Mouse (Mus musculus) skeletal muscle tissue, adult 2 months (tissue): Measurements from ENCODE around the gene Zfp839.
A peak's percentile ranks its signal among the peaks of the same experiment; 100 is the strongest.

ENCODE experiments used
- DNase-seq: peaks from one replicate; pipeline ENCODE4 v3.0.0-alpha.2; 2012; ENCODE audit warnings: low read depth, low spot score

Zfp839 gene

DNA sequence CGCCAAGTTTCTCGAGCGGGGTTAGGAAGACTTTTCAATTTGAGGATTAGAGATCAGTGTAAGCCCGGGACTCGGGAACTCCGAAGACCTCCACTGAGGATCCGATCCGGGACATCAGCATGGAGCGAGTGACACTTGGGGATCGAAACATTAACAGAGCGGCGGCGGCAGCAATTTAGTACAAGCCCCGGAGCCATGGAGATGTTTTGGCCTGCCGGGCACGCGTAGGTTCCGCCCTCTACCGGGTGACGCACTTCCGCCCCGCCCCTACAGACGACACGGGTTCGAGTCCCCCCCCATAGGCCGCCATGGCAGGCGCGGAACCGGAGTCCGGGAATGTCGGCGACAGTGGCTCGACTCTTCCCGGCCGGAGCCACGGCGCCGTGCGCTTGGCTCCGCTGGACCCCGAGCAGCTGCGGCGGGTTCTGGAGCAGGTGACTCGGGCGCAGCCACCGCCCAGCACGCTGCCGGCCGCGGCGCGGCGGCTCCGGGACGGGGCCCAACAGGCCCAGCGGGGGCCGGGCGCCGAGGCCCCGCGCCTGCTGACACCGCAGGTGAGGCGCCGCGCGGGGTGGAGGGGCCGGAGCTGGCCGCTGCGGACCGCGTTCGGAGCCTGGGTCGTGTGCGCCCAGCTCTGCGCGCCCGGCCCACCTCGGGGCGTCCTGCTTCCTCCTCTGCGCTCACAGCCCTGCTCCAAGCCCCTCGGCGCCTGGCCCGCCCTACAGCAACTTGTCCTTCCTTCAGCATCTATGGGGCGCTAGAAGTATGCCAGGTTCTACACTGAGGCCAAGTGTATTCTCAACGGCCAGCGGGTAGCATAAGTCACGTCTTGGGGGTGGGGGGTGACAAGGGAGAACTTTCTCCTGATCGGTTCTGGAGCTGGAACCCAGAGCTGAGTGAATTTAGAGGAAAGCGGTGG is at the start of gene Zfp839:
Gene Zfp839, plus strand, starts transcription at position 244 of the 919 bp plus-strand sequence.
- peak; percentile 76 for DNase-seq

DNA sequence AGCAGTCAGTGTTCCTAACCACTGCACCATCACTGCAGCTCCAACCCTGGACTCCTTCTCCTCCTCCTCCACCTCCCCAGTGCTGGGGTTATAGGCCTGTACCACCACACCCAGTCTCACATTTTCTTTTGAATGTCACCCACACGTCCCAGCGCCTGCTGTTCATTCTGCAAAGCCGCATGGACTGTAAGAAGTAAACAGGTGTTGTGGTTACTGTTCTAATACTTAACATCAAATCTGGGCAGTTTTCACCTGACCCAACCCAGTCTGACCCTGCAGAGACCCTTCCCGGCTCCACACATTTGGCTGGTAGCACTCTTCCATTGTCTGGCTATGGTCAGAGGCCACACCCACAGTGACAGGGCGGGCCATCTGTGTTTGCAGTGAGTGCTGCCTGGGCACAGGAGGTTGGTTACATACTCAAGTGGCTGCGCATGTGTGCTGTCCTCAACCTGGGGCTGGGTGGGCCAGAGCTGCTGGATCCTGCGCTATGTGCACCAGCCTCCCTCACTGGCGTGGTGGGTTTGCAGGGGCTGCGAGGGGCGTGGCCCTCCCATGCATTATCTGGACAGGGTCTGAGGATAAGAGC is 48.1 kb upstream of the Zfp839 start:
- DNase-seq, result no peak

DNA sequence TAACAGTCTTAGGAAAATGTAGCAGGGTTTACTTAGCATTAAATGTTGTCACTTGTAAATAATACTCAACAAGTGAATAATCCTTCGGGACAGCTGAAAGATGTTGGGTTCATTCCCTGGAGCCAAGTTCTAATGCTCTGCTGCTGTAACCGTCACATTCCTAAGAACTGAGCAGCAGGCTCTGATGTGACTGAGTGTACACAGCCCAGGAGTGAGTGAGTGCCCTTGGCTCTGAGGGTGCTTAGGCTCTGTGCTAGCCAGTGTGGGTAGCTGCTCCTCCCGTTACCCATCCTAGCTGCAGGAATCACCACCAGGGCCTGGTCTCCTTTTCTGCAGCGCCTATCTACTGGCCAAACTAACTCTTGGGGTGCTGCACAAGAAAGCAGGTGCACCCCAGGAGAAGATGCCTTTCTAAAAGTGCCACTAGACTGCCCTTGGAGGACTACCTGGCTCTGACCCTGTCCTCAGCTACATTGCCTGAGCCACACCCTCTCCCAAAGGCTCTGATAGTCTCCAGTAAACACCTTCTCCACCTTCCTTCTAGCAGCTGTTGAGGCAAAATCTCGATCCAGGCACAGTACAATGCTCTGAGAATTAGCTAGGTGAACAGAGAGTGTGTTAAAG is 47.3 kb upstream of the Zfp839 start:
- DNase-seq, result no peak

DNA sequence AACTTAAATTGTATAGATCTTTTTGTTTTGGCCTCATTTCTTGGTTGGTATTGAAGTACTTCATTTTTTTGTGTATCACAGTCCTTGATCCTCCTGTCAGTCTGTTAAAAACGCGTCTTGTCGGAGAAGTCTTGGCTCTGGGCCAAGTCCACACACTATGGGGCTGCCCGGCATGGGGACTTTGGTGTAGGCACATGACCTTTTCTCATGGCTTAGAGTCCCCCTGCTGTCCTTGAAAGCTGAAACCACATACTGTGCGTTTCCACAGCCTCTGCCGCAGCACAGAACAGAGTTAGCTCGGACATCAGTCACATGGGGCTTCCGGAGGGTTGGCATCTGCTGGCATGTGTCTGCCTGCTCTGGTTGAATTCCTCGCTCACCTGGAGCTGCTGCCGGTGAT is 45.8 kb upstream of the Zfp839 start:
- peak; percentile 19 for DNase-seq

DNA sequence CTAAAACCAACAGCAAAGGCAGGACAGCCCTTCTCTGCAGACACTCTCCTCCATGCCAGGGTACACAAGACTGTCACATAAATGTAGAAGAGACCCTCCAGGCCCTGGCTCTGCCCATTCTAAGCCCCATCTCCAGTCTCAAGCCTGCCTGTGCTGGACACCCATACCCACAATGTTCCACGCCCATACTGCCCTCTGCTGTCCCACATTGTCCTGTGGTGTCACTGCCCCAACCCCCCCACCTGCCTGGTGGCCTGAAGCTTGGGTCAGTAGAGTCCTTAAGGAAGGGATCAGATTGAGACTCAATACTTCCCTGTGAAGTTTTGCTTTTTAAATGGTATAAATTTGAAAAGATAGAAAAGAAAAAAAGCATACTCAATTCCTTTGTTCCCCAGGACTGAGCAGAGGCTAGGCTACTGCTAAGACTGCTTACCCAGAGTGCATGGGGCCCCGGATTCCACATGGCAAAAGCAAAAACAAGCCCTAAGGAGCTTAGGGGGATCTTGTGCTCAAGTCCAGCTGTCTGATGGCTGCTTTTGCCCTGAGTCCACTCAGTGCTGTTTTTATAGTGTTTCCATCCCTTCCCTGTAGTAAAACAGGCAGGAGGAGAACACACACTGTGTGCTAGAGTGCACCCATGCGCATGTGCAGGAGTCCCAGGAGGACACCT is 43.6 kb upstream of the Zfp839 start:
- DNase-seq, result no peak

DNA sequence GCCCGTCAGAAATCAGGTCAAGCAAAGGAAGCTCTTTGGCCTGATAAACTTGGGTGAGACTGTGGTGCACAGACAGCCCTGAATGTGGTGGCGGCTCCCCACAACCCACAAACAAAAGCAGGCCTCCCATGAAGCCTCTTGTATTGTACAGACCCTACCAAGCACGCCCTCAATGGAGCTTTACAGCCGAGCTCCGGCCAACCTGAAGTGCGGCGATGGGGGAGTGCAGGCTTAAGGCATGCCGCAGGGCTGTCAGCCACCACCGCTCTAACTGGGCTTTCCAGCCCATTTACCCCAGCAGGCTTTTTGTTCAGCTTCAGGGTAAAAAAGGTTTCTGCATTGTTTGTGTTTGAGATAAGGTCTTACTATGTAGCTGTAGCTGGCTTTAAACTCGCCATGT is 41.6 kb upstream of the Zfp839 start:
- DNase-seq, result no peak

DNA sequence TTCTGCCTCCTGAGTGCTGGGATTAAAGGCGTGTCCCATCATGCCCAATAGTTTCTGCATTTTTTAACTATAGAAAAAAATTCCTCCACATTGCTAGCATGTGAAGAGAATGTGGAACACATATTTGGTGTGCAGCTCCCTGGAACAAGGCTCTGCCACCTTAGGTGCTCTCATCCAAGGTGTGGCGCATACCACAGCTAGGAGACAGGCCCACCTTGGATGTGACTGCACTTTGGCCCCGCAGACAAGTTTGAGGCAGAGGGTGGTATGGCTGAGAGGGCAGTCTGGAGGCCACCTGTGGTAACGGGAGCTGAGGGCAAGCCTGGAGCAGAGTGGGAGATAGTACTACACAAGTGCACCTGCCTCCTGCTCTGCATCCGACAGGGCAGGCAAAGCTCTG is 41.2 kb upstream of the Zfp839 start:
- no peak for DNase-seq

DNA sequence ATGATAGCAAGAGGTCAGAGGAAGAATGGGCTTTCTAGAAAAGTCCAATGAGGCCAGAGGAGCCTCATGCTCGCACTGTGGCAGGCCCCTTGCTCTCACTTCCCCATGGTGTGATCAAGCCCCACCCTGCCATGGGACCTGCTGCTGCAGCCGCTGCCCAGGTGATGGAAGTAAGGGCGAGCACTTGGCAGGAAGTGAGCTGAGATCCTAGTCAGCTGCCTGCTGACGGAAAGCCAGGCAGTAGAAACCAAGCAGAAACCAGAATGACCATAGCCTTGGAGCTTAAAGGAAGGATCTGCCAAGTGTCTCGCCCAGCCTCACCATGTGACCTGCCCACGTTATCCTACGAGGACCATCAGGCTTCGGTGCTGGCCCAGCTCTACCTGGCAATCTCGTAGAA is 36.9 kb upstream of the Zfp839 start:
- no peak for DNase-seq

DNA sequence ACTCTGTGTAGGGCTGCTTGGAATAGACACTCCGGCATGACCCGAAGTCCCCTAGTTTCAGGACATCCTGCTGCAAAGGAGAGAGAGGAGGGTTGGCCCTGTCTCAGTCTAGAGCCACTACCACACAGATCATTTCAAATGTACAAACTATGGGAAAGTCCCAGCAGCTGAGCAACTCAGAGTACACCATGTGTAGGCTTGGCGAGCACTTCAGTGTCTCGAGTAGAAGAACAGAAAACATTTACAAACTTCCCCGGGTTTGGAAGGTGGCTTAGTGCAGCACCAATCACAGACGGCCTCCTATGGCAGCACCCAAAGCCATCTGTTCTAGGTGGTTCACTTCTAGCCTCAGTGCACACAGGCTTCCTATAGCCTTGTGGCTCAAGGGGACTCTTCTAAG is 36.4 kb upstream of the Zfp839 start:
- no peak for DNase-seq

DNA sequence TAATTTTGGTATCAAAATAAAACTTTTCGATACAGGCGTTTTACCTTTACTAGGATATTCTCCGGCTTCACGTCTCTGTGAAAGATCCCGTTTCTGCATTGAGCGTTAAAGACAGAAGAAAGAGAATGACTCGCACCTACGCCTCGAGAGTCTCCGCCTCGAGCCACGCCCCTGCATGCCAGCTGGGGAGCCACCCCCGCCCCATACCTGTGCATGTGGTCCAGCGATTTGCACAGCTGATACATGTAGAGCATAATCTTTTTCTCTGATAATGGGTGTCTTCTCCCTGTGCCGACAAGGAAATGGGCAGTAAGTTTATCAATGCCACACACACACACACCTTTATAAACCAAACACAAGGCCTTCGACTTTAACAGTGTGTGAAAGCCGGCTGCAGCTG is 35.1 kb upstream of the Zfp839 start:
- DNase-seq, result no peak

DNA sequence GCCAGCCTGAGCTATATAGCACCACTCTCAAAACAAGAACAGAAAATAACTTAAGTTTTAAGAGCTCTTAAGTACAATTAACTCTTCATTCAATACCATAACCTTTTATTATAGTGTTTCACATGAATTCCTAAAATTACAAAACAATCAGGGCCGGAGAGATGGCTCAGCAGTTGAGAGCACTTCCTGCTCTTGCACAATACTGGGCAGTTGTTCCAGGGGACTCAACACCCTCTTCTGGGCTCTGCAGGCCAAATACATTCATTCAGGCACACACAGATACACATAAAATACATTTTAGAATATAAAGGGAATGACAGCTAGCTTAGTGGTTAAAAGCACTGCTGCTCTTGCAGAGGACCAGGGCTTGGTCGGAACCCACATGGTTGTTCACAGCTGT is 33.2 kb upstream of the Zfp839 start:
- DNase-seq, result no peak

DNA sequence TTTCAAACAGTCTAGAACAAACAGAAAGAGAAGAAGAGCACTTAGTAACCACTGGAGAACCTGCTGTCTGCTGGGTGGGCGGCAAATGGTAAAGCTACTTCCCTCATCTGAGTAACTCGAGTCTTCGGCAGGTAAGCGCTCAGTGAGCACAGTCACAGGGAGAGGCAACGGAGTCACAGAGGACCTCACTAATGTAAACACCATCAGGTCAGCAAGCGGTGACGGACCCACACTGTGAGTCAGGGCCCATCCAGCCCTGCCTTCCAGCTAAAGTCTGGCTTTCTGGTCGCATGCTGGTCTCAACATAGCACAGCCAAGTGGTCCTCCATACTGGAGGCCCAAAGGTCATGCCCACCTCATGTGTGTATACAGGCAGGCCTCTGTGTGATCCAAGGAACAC is 30.7 kb upstream of the Zfp839 start:
- no peak for DNase-seq

DNA sequence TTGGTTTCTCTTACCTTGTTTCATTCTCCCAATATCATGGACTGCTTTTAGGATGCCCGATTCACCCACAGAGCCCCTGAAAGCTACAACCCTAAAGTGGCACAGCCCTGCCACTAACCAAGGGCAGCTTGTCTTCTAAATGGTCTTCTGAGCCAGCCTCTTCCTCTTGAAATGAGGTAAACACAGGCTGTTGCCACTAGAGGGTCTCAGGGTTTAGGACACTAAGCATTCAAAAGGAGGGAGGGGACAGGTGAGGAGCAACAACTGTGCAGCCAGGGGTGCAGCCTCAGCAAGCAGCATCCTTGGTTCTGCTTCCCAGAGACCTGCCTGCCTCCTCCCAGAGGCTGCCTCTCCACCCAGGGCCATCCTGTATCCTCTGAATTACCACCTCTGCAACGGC is 28.3 kb upstream of the Zfp839 start:
- no peak for DNase-seq

DNA sequence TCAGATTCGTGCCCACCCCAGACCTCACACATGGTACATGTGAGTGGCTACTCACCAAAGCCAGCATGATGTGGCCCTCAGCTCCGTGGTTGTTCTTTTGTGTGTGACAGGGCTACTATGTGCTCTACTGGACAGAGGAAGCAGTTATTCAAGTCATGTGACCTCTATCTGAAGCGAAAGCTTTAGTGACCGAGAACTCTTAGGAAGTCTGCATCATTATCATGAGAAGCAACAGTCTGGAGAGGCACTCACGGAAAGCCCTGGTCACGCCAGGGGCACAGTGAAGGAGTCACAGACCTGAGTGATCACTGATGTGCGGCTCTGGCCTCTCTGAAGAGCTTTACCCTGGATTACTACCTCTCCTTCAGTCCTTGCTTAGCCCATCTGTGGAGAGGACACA is 27.7 kb upstream of the Zfp839 start:
- DNase-seq, result no peak

DNA sequence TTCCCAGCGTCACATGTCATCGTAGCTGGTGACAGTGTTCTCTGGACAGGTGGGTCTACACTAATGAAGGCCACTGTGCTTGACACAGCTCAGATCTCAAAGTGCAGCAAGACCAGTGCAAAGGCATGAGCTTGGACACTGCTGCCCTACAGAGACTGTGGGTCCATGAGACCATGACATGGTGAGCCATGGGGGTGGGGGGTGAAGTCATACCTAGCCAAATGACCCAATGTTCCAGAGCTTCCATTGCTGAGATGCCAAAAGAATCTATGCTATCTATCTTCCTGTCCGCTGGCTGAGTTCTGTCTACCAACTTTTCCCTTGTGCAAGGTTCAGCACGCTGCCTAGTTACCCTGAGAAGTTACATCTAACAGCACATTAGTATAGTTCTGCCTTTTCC is 21.1 kb upstream of the Zfp839 start:
- no peak for DNase-seq

DNA sequence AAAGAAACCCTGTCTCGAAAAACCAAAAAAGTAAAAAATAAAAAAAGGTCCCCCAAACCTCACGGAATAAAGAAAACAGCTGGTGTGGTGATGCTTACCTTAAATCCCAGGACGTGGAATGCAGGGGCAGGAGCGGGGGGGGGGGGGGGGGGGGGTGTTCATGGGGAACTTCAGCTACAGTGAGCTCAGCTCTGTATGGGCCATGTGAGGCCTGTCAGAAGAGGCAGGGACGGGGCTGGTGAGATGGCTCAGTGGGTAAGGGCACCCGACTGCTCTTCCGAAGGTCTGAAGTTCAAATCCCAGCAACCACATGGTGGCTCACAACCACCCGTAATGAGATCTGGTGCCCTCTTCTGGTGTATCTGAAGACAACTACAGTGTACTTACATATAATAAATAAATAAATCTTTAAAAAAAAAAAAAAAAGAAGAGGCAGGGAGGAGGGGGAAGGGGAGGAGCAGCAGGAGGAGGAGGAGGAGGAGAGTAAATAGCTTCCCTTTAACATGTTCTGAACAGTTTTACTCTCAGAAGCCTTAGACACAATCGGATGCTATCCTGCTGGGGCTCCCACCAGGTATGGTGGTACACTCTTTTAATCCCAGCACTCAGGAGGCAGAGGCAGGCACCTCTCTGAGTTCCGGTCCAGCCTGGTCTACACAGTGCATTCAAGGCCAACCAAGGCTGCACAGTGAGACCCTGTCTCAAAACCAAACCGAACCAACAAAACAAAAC is 19.6 kb upstream of the Zfp839 start:
- DNase-seq, result no peak

DNA sequence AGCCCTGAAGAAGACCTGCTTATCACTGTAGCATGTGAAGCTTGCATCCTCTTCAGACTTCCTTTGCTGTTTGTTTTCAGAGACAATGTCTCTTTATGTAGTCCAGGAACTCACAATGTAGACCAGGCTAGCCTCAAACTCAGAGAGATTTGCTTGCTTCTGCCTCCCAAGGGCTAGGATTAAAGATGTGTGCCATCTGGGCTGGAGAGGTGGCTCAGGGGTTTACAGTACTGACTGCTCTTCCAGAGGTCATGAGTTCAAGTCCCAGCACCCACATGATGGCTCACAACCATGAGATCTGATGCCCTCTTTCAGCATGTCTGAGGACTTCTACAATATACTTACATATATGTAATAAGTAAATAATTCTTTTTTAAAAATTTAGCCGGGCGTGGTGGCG is 14.9 kb upstream of the Zfp839 start:
- DNase-seq, result no peak

DNA sequence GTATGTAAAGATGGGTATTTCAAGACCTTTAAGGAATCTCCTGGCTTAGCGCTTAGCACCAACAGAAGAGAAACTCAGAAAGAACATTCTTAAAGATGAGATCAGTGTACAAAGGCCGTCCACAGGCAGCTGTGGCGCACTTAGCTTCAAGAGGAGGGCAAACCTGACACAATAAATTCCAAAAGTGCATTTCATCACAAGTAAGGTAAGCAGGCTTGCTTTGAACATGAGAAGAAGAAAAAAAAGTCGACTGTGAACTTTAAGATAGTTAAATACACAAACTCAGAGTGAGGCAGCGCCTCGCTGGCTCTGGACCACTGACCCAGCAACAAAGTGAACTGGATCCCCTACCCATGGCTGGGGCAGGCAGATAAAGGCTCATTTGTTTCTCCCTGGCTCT is 13.3 kb upstream of the Zfp839 start:
- no peak for DNase-seq

DNA sequence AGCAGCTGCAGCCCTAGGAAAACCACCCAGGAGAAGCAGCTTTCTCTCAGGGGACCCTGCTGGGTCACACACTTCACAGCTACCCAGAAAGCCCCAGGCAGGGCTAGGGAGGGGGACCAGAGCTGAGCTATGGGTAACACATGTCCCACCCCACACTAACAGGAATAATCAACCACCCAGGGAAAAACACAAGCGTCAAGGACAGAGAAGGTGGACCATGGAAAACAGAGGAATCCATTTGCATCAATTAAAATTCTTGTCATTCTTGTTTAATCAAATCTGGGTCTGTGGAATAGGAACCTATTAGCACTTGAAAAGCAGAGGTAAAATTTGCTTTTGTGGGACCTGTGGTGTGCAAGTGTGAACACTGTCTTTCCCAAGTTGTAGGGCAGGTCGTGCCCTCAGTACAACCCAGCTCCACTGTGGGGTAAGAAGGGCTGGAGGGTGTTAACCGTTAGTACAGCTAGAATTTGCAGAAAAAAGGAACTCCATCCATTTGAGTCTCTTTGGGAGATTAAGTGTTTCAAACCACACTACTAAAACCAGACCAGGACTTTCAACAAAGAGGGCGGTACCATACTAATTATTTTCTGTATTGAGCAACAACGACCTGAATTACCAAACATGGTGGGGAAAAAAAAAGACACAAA is 12.7 kb upstream of the Zfp839 start:
- no peak for DNase-seq

DNA sequence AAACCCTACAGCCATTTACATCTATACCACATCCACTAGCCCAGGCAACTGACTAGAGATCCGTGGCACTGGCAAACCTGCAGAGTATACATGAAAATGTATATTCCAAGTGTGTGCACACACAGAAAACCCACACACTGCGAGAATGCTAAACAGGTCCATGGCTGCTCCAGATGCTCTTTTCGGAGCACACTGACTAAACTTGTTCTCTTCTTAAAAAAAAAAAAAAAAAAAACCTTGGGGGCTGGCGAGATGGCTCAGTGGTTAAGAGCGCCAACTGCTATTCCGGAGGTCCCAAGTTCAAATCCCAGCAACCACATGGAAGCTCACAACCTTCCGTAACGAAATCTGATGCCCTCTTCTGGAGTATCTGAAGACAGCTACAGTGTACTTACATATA is 12.2 kb upstream of the Zfp839 start:
- no peak for DNase-seq
